19 mouse cellular contexts compared by ENCODE assay signal in genomic region chr14:120523296-120523695, GRCm38 (mm10).
"Had no signal": no experiment of that assay in that cellular context is flagged by ENCODE, and none has a peak within 500 bp of the region (broad histone marks: within the 10 kb centered on the region; RNA-seq: fewer than 3 reads in every experiment).

No protein-coding gene starts in this region.

- DNase-seq: lung, adult 18-20 months; lung, embryonic 14.5 days; lung, postnatal 10 days; lung, postnatal 4 days; midbrain, embryonic 14.5 days; retina, postnatal 1 day; right cerebral cortex, adult 18-20 months; right cerebral cortex, postnatal 25 days; right cerebral cortex, postnatal 4 days; spleen, adult 18-20 months; thymus, adult 18-20 months; thymus, postnatal 14 days; thymus, postnatal 4 days had no signal

- H3K4me2 ChIP-seq: lung, embryonic 14.5 days; midbrain, embryonic 12.5 days; neural tube, embryonic 13.5 days; neural tube, embryonic 15.5 days had no signal

- H3K27ac ChIP-seq: midbrain, embryonic 10.5 days; midbrain, embryonic 12.5 days; neural tube, embryonic 13.5 days; neural tube, embryonic 15.5 days had no signal

- H3K9ac ChIP-seq: lung, embryonic 14.5 days; midbrain, embryonic 12.5 days; neural tube, embryonic 13.5 days; neural tube, embryonic 15.5 days had no signal

- H3K36me3 ChIP-seq: midbrain, embryonic 10.5 days; midbrain, embryonic 12.5 days; neural tube, embryonic 13.5 days; neural tube, embryonic 15.5 days had no signal

- ATAC-seq: midbrain, embryonic 16.5 days had no signal

- H3K27me3 ChIP-seq: midbrain, embryonic 12.5 days; neural tube, embryonic 13.5 days; neural tube, embryonic 15.5 days had no signal

- H3K4me3 ChIP-seq: midbrain, embryonic 10.5 days; midbrain, embryonic 12.5 days; myocyte; neural tube, embryonic 13.5 days; neural tube, embryonic 15.5 days had no signal

- H3K4me1 ChIP-seq: midbrain, embryonic 10.5 days; midbrain, embryonic 12.5 days; neural tube, embryonic 13.5 days; neural tube, embryonic 15.5 days had no signal

- H3K9me3 ChIP-seq: midbrain, embryonic 10.5 days; midbrain, embryonic 12.5 days; neural tube, embryonic 13.5 days; neural tube, embryonic 15.5 days had no signal
